Mouse (Mus musculus) hindbrain, embryonic 11.5 days (tissue): ENCODE measurements around the gene Bbip1. TPM values are rescaled to one million over a fixed set of nuclear protein-coding genes. Genes with fewer than 3 reads are reported as not detected.

Experiments
- ATAC-seq: fragments of 200-750 bp; cut with Nextera tagmentation; 2 replicates; pipeline ENCODE4 v1.8.0; 2017; ENCODE audit warnings: mild to moderate bottlenecking, moderate TSS enrichment, moderate library complexity; ENCODE audit not compliant: low FRiP score
- DNase-seq: peaks from one replicate; pipeline ENCODE4 v3.0.0-alpha.2; 2015; ENCODE audit warnings: low spot score
- H3K27ac ChIP-seq: fragments of 300-500 bp; sonication (generic); 2 replicates; pipeline ENCODE4 v1.5.1; 2014; ENCODE audit warnings: mild to moderate bottlenecking, low read depth, low read length
- H3K27me3 ChIP-seq: fragments of 300-500 bp; sonication (generic); 2 replicates; pipeline ENCODE4 v1.6.1; 2014; ENCODE audit warnings: mild to moderate bottlenecking, low read length, moderate library complexity, mixed read lengths; ENCODE audit not compliant: control insufficient read depth, insufficient read depth
- H3K36me3 ChIP-seq: fragments of 300-500 bp; sonication (generic); 2 replicates; pipeline ENCODE4 v1.6.1; 2014; ENCODE audit warnings: mild to moderate bottlenecking, low read length, moderate library complexity, mixed read lengths; ENCODE audit not compliant: control insufficient read depth, insufficient read depth
- H3K4me1 ChIP-seq: fragments of 300-500 bp; sonication (generic); replicated peaks from 2 replicates; pipeline ENCODE4 v1.6.1; 2014; ENCODE audit warnings: low read length, mixed read lengths; ENCODE audit not compliant: control insufficient read depth, insufficient read depth
- H3K4me2 ChIP-seq: fragments of 300-500 bp; sonication (generic); replicated peaks from 2 replicates; pipeline ENCODE4 v1.6.1; 2014; ENCODE audit warnings: mild to moderate bottlenecking, low read depth, low read length
- H3K4me3 ChIP-seq: fragments of 300-500 bp; sonication (generic); 2 replicates; pipeline ENCODE4 v1.5.1; 2014; ENCODE audit warnings: low read depth, low read length
- H3K9ac ChIP-seq: fragments of 300-500 bp; sonication (generic); 2 replicates; pipeline ENCODE4 v1.6.1; 2014; ENCODE audit warnings: low read depth, low read length
- H3K9me3 ChIP-seq: fragments of 300-500 bp; sonication (generic); 2 replicates; pipeline ENCODE4 v1.6.1; 2016; ENCODE audit warnings: low read length; ENCODE audit not compliant: control insufficient read depth
- WGBS: fragments of 180-500 bp; shearing (Covaris S2); extraction: QIAGEN DNeasy Blood & Tissue Kit; methylation state at CpG from one replicate; pipeline ENCODE4 v1.1.7; 2014; 5-methylcytosine and 5-hydroxymethylcytosine counted together
- polyA plus RNA-seq: library from polyadenylated mRNA; unstranded; fragments of >200 nt; fragmentation: Nextera tagmentation; extraction: Ambion mirVana; gene quantifications from 2 replicates; pipeline ENCODE4 v1.2.1, GENCODE M21; 2014

Bbip1 gene
- polyA plus RNA-seq, result 139 and 142 TPM in 2 replicates

DNA sequence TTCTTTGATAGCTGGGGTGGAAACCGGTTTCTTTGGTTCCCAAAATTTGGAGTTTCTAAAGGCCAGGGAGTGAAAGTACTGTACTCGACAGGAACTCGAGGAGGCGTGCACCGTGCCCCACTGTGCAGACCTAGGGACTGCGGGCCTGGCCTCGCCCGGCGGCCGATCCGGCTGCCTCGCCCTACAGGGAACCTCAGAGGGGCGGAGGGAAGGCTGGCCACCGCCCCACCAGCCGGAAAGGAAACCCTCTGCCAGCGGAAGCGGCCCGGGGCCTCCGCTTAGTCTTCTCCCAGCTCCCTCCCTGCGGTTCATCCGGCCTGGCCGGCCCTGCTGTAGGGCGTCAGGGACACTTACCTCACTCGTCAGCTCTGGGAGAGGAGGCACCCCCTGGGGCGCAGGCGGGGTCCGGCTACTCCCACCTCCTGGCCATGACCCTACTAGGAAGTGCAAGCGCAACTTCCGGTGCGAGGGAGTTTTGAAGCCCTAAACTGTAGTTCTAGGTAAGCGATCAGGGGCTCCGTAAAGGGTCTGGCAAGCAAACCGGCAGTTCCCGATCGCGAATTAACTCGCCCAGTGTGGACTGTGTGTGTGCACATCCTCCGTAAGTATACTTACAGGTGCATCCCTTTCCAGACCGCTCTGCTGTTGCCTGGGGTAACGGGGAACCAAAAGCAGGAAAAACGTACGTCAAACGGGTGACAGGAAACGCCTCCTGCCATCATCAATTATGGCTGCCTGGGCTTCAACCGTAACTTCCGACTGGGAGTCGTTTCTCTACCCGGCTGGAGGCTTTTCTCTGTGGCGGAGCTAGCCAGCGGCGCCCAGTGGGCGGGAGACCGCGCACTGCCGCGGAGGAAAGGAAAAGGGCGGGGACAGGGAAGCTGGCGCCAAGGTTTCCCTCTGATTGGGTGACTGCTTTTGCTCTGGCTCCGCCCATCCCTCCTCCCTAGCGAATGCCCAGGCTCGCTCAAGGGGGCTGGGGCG lies at the start of gene Bbip1, which contains the start of gene Shoc2:
Gene Bbip1, minus strand, starts transcription at position 826 of the 984 bp plus-strand sequence.
Gene Shoc2, plus strand, starts transcription at position 505 of the 984 bp plus-strand sequence.
- Histone ChIP-seq H3K4me2 (peak within 1 kb of the TSS; percentile 59), H3K4me1 (no peaks in the 10 kb centered on the region; the same call in 1 of the 2 replicates), H3K36me3 (no peaks in the 10 kb centered on the region), H3K27me3 (no peaks in the 10 kb centered on the region), H3K27ac (peak within 1 kb of the TSS; percentile 97), H3K4me3 (peak within 1 kb of the TSS; percentile 87), H3K9me3 (no peaks in the 10 kb centered on the region), H3K9ac (peak within 1 kb of the TSS; percentile 93)
- peak; percentile 96 for ATAC-seq
- 0% methylated on average over 54 of the region's 62 CpGs for WGBS
- DNase-seq, result peak; percentile 97

- H3K4me1 ChIP-seq, result no peaks in the 10 kb centered on the region
These were observed 49.4 kb upstream of the Bbip1 start for GRCm38 (mm10) chr19:53993860-53994259.

GRCm38 (mm10) chr19:53990538-53990937 lies 46.1 kb upstream of the Bbip1 start:
- Histone ChIP-seq H3K4me2 (no peak overlapping the region), H3K4me1 (no peaks in the 10 kb centered on the region), H3K27ac (no peak overlapping the region), H3K9me3 (no peaks in the 10 kb centered on the region), H3K36me3 (0 out of 2 replicates have a peak, but pooled peaks cover 5% of the 10 kb centered on the region), H3K9ac (no peak overlapping the region), H3K4me3 (no peak overlapping the region), H3K27me3 (no peaks in the 10 kb centered on the region)
- 83% methylated on average over 2 of the region's 2 CpGs for WGBS
- ATAC-seq (no peak), DNase-seq (no peak)

More at GRCm38 (mm10) chr19:53993860-53994259, 49.4 kb upstream of the Bbip1 start:
- WGBS, result 82% methylated on average over 3 of the region's 3 CpGs
- no peak for DNase-seq
- Histone ChIP-seq H3K9me3 (no peaks in the 10 kb centered on the region), H3K4me3 (no peak overlapping the region), H3K27ac (no peak overlapping the region), H3K9ac (no peak overlapping the region), H3K36me3 (no peaks in the 10 kb centered on the region), H3K4me2 (no peak overlapping the region), H3K27me3 (no peaks in the 10 kb centered on the region)
- no peak for ATAC-seq

DNA sequence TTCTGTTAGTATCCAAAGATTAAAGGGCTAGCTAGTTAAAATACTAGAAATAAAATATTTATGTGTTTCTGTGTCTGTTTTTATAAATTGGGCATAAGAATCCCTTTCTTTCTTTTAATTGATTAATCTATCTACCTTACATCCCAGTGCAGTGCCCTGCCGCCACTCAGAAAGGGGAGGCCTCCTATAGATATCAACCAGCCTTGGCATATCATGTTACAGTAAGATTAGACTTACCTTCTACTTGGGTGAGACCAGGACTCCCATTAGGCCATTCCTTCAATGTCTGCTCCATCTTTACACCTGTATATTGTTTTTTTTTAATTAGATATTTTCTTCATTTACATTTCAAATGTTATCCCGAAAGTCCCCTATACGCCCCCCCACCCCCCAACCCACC lies 40.2 kb upstream of the Bbip1 start:
- H3K4me2 ChIP-seq, result no peak overlapping the region
- WGBS, result 98% methylated on average over 3 of the region's 3 CpGs
- no peaks in the 10 kb centered on the region for H3K9me3 ChIP-seq
- no peak for DNase-seq
- 0 out of 2 replicates have a peak, but pooled peaks cover 5% of the 10 kb centered on the region for H3K36me3 ChIP-seq
- no peak overlapping the region for H3K27ac ChIP-seq
- no peak overlapping the region for H3K4me3 ChIP-seq
- no peaks in the 10 kb centered on the region for H3K27me3 ChIP-seq
- H3K9ac ChIP-seq, result no peak overlapping the region
- no peaks in the 10 kb centered on the region for H3K4me1 ChIP-seq
- ATAC-seq, result no peak

- no peaks in the 10 kb centered on the region for H3K9me3 ChIP-seq
- H3K36me3 ChIP-seq, result 0 out of 2 replicates have a peak, but pooled peaks cover 5% of the 10 kb centered on the region
- DNase-seq, result no peak
- no peak overlapping the region for H3K9ac ChIP-seq
- H3K27ac ChIP-seq, result no peak overlapping the region
- WGBS, result 94% methylated on average over 1 of the region's 1 CpGs
- no peak for ATAC-seq
- H3K4me3 ChIP-seq, result no peak overlapping the region
- no peaks in the 10 kb centered on the region for H3K4me1 ChIP-seq
- no peak overlapping the region for H3K4me2 ChIP-seq
- no peaks in the 10 kb centered on the region for H3K27me3 ChIP-seq
These were observed 38.9 kb upstream of the Bbip1 start for GRCm38 (mm10) chr19:53983336-53983735.

- Histone ChIP-seq H3K4me3 (no peak overlapping the region), H3K9me3 (no peaks in the 10 kb centered on the region), H3K27ac (no peak overlapping the region), H3K36me3 (no peaks in the 10 kb centered on the region), H3K4me2 (no peak overlapping the region), H3K9ac (no peak overlapping the region), H3K4me1 (no peaks in the 10 kb centered on the region), H3K27me3 (no peaks in the 10 kb centered on the region)
- DNase-seq (no peak), ATAC-seq (no peak)
- 81% methylated on average over 3 of the region's 3 CpGs for WGBS
These were observed 37.6 kb upstream of the Bbip1 start for GRCm38 (mm10) chr19:53982041-53982440.

DNA sequence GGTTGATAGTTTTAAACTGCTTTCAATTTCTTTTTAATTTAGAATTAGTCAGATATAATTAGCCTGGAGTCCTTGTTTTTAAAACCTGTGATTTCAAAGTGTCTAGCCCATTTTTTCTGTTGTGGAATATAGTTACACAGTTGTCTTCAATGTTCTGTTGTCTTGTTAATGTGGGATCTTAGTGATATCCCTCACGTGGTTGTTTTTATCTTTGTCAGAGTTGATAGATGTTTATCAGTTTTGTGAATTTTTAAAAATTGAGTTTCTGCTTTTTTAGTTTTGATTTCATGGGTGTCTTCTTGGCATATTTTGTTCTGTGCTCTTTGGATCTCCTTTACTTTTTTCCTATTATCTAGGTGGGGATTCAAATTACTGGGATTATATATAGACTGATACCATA lies 29.2 kb upstream of the Bbip1 start:
- Histone ChIP-seq H3K27me3 (no peaks in the 10 kb centered on the region), H3K4me2 (no peak overlapping the region), H3K9ac (no peak overlapping the region), H3K36me3 (no peaks in the 10 kb centered on the region), H3K9me3 (no peaks in the 10 kb centered on the region), H3K27ac (no peak overlapping the region), H3K4me1 (no peaks in the 10 kb centered on the region), H3K4me3 (no peak overlapping the region)
- no peak for ATAC-seq
- WGBS, result 93% methylated on average over 1 of the region's 1 CpGs
- DNase-seq, result no peak

DNA sequence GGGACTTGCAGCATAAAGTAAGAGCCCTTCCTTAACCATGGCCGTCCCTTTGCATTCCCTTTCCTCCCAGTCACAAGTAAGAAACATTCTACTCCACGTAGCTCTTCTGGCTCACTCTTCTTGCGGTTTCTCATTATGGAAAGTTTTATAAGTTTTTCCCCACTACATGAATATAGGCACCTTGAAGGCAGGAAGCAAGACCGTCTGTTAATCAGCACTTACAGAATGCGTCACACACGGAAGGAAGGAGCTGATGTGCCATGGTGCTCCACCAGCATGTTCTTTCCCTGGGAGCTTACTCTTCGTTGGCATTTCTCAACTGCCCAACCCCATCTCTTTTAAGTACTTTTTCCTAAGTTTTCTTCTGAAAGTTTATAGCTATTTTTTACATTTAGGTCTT lies 27.5 kb upstream of the Bbip1 start:
- Histone ChIP-seq H3K36me3 (no peaks in the 10 kb centered on the region), H3K27me3 (no peaks in the 10 kb centered on the region), H3K4me3 (no peak overlapping the region), H3K27ac (no peak overlapping the region), H3K9me3 (no peaks in the 10 kb centered on the region), H3K4me2 (no peak overlapping the region), H3K9ac (no peak overlapping the region), H3K4me1 (no peaks in the 10 kb centered on the region)
- ATAC-seq (no peak), DNase-seq (no peak)
- 83% methylated on average over 7 of the region's 7 CpGs for WGBS
